Mouse (Mus musculus) cerebellum, adult 11 months (tissue): Measurements from ENCODE around the gene Rtel1.
A peak's percentile ranks its signal among the peaks of the same experiment; 100 is the strongest.

Experiments used
- DNase-seq: peaks from one replicate; pipeline ENCODE4 v3.0.0; 2022

Rtel1 gene

GRCm38 (mm10) chr2:181319248-181320102 lies at the start of gene Rtel1:
Gene Rtel1 (plus strand): TSS chr2:181319739.
- peak; percentile 76 for DNase-seq

DNA sequence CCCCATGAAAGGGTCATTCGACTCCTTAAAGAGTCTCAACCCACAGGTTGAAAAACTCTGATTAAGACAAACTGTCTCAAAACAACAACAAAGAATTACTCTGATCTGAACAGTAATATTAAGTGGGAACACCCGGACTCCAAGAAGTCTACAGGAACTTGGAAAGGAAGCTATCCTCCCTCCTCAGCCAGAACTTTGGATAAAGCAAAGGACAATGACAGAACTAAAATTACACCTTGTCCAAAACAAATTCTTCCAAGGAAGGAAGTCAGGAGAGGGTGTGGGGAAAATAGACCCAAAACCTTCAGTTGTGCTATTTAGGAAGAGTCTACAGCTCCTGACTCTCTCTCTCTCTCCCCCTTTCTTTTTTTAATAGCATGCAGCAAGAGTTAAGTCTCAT lies 47.4 kb upstream of the Rtel1 start:
- DNase-seq = no peak

- DNase-seq = no peak
These were observed 45.7 kb upstream of the Rtel1 start for GRCm38 (mm10) chr2:181273829-181274228.

DNA sequence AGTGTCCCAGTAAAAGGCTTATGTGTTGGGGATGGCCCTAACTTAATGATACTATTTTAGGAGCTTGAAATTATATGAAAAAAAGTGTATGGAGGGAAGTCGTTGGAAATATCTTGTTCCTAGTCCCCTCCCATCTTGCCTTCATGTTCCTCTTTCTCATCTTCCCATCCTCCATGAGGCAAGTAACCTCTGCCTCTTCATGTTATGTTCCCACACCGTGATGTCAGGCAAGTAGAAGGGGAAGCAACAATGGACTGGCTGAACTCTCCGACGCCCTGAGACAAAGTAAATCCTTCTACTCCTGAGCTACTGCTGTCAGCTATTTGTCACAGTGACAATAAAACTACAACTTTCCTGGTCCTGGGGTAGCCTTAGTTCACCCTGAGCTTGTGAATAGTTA lies 44.9 kb upstream of the Rtel1 start:
- no peak for DNase-seq

DNA sequence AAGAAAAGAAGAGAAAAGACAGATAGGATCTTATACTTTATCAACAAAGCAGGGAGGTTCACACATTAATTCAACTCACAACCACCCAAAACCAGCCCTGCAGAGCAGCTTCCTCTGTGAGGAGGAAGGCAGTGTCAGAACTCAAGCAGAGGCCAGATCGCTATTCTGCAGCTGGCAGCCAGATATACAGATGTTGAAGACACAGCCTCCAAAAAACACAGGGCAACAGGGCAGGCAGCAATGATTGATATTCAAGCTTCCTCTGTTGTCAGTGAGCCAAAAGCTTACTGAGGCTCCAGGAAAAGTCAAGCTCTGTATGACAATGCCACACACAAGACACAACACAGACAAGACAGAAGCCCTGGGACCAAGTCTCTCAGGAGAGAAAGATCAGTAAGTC lies 42.8 kb upstream of the Rtel1 start:
- no peak for DNase-seq

DNA sequence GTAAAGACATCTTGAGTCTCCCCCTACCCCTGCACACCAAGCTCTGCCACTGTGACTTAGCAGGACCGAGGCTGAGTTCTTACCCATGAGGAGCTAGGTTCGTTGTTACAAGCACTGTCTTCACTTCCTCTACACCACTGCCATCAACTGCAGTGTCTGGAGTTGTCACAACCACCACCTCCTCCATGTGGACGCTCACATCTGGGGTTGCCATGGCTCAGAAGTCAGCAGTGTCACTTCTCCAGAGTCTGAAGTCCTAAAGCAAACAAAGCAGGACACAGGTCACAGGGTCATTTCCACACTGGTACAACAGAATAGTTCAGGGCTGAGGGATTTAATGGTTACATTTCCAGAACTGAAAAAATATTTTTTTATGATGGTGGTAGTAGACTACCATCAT lies 41.7 kb upstream of the Rtel1 start:
- DNase-seq = no peak

GRCm38 (mm10) chr2:181279968-181280367 lies 39.6 kb upstream of the Rtel1 start:
- DNase-seq = no peak

DNA sequence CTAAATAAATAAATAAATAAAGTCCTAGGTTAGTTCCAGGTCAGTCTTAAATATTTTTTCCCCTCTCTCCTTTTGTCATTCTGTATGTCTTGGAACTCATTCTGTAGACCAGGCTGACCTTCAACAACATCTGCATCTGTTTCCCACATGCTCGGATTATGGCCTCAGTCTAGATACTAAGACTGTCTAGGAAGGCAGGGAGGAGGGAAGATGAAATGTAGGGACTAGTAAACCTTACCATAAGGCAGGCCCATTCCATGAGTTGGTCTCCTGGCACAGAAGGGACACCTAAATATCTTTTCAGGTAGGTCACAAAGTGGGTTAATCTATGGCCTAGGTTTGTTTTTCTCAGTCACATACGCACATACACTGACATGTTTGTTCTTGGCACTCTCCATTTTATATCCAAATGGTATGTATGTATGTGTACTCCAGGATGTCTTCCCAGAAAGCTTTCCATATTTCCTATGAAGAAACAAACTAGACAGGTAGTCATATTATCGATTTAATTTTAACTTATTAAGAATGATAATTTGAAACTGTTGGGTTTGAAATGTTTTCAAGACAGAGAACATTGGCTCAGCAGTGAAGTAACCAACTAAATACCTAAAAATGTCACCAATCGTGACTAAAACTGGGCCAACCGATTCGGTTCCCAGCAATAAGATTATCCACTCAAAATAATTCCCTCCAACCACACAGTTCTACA lies 32.8 kb upstream of the Rtel1 start:
- no peak for DNase-seq

GRCm38 (mm10) chr2:181287338-181287957 lies 32.1 kb upstream of the Rtel1 start:
- peak; percentile 80 for DNase-seq

DNA sequence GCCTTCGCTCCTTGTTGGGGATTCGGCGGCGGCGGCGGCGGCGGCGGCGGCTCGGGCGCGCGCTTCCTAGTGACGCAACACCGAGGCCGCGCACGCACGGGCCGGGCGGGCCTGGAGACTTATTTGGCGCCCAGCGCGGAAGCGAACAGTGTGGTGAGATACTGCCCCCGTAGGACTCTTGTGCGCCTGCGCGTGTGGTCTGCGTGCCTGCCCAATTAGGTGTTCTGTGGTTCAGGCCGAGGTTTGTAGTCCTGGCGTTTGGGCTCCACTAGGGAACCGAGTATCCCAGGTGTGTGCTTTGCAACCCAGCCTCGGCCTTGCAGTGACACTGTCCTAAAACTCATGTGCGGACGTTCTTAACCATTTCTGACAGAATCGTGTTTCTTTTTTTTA lies 31.6 kb upstream of the Rtel1 start, which contains the start of gene Gmeb2:
Gene Gmeb2 (minus strand): TSS at position 78 of the 393 bp plus-strand sequence.
- peak; percentile 95 for DNase-seq

GRCm38 (mm10) chr2:181288691-181289090 lies 30.8 kb upstream of the Rtel1 start:
- no peak for DNase-seq

- DNase-seq = no peak
These were observed 28.6 kb upstream of the Rtel1 start for GRCm38 (mm10) chr2:181290937-181291336.

DNA sequence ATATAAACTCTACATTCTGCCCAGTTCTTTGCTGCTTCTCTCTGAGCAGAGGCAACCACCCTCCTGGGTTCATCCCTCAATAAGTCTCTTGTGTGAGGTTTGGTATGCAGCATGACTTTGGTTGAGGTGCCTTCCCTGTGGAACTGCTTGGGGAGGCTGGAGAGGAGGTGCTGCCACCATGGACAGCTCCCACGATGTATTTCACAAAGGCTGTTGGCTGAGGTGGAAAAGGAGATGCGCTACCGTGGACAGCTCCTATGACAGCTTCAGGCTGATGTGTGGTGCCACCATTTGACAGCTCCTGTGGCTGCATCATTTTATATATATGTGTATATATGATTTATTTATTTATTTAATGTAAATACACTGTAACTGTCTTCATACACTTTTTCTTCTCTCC lies 17.5 kb upstream of the Rtel1 start:
- DNase-seq = no peak

DNA sequence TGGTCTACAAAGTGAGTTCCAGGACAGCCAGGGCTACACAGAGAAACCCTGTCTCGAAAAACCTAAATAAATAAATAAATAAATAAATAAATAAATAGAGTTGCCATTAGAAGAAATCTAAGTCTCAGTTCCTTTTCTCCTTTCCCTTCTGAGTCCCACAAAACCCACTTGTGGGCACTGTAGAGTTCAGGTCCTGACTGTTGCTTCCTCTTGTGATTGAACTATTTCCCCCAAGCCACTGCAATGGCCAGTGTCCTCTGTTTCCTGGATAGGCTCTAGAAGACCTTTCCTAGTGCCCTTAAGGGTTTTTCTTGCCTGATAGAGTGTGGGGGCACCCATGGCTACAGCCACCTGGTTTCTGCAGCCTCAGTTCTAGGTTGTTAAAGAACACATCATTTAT lies 14.6 kb upstream of the Rtel1 start:
- no peak for DNase-seq

- DNase-seq = peak; percentile 52
These were observed 12.3 kb upstream of the Rtel1 start for GRCm38 (mm10) chr2:181307144-181307804.

DNA sequence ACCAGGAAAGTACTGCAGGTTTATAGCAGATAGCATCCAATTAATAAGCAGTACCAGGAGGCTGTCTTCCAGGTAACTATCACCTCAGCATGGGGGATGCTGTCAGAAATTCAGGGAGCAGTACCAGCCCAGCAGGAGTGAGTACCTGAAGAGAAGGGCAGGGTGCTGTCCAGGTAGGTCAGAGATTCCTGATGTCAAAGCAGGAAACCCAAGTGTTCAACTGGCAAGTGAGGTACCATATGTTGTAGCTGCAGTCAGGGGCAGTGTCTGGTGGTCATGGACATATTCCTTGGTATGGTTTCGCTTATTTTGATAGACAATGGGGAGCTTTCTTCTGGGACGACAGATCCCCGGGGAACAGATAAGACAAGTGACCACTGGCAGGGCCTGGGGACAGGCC lies 7.1 kb upstream of the Rtel1 start:
- DNase-seq = no peak

- DNase-seq = no peak
These were observed 6.6 kb upstream of the Rtel1 start for GRCm38 (mm10) chr2:181313006-181313343.

DNA sequence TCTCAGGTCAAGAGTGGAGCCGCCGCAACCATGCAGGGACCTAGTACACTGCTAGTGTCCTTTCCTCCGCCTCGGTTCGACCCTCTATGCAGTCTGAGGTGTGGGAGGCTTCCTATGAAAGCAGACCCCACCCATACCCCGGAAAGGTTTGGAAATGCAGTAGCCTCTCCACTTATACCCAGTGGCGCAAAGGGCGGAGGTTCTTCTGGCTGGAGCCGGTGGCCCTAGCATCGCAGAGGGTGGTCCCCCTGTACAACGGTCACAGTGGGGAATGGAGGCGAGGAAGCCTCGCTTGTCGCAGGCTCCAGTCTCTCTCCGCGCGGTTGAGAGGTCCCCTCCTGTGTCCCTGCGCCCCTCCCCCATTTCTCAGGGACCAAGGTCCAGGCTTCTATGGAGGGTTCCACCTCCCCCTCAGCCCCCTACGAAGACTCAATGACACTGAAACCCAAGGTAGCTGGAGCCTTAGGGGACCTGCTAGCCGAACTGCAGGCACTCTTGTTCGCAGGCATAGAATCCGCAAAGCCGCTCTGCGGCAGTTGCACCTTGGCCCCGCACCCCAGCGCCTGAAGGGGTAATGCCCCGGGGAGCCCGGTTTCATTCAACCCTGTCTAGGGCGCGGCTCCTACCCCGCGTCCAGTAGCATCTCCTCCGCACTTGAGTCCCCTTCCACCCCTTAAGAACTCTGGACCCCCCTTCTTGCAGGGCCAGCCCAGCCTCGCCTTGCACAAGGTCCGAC lies 6.0 kb upstream of the Rtel1 start:
- peak; percentile 49 for DNase-seq

GRCm38 (mm10) chr2:181314080-181314810 lies 5.3 kb upstream of the Rtel1 start, which contains the start of gene Stmn3:
Gene Stmn3 (minus strand): TSS chr2:181314500.
- DNase-seq = peak; percentile 80

DNA sequence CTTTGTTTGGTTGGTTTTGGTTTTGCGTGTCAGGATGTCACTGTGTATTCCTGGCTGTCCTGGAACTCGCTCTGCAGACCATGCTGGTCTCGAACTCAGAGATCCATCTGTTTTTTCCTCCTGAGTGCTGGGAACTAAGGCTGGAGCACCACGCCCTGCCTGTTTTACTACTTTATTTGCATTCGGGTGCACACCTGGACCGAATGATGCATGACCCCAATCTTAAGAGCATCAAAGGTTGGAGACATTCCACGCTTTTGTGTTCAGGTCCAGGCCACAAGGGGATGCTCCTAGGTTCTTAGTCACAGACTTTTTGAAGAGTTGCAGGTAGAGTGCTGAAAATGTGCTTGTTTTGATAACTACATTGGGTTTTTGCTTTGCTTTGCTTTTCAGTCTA lies 562 bp downstream of the Rtel1 start:
- no peak for DNase-seq

GRCm38 (mm10) chr2:181322136-181322535 lies 2.6 kb downstream of the Rtel1 start:
- DNase-seq = no peak

DNA sequence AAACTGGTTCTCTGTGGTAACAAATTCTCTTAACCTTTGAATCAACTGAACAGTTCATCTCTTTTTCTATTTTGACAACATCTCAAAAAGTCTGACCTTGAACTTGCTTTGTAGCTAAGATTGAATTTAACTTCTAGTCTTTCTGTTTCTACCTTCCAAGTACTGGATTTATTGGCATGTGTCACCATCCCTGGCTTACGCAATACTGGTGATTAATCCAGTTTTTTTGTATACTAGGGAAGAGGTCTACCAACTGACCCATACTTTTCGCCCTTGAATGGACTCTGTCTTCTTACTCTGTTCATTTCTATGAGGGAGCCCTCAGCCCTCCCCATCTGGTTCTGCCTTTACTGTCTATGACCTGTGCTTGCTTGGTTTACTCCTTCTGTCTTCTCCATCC lies 6.6 kb downstream of the Rtel1 start:
- DNase-seq = no peak
